Mouse (Mus musculus) heart, embryonic 15.5 days (tissue): ENCODE measurements around the gene Lrp2. TPM values are rescaled to one million over a fixed set of nuclear protein-coding genes. Genes with fewer than 3 reads are reported as not detected.

Source experiments
- ATAC-seq: fragments of 200-750 bp; cut with Nextera tagmentation; replicated peaks from 2 replicates; pipeline ENCODE4 v1.8.0; 2017; ENCODE audit warnings: low read depth, moderate TSS enrichment; ENCODE audit not compliant: insufficient number of reproducible peaks, insufficient read depth, low FRiP score
- H3K27ac ChIP-seq: fragments of 300-500 bp; sonication (generic); 2 replicates; pipeline ENCODE4 v1.5.1; 2015; ENCODE audit warnings: mild to moderate bottlenecking, inconsistent platforms
- H3K27me3 ChIP-seq: fragments of 300-500 bp; sonication (generic); 2 replicates; pipeline ENCODE4 v1.6.1; 2015; ENCODE audit warnings: inconsistent platforms
- H3K36me3 ChIP-seq: fragments of 300-500 bp; sonication (generic); 2 replicates; pipeline ENCODE4 v1.6.1; 2015; ENCODE audit warnings: mild to moderate bottlenecking, inconsistent platforms
- H3K4me1 ChIP-seq: fragments of 300-500 bp; sonication (generic); replicated peaks from 2 replicates; pipeline ENCODE4 v1.6.1; 2015; ENCODE audit warnings: inconsistent platforms
- H3K4me2 ChIP-seq: fragments of 300-500 bp; sonication (generic); 2 replicates; pipeline ENCODE4 v1.6.1; 2015; ENCODE audit warnings: inconsistent platforms, mild to moderate bottlenecking, moderate library complexity
- H3K4me3 ChIP-seq: fragments of 300-500 bp; sonication (generic); 2 replicates; pipeline ENCODE4 v1.5.1; 2015; ENCODE audit warnings: mild to moderate bottlenecking, inconsistent platforms
- H3K9ac ChIP-seq: fragments of 300-500 bp; sonication (generic); 2 replicates; pipeline ENCODE4 v1.6.1; 2015; ENCODE audit warnings: mild to moderate bottlenecking, inconsistent platforms
- H3K9me3 ChIP-seq: fragments of 300-500 bp; sonication (generic); replicated peaks from 2 replicates; pipeline ENCODE4 v1.6.1; 2016; ENCODE audit warnings: inconsistent platforms
- WGBS: fragments of 180-500 bp; shearing (Covaris S2); methylation state at CpG from one replicate; pipeline ENCODE4 v1.1.7; 2015; ENCODE audit warnings: mixed read lengths; 5-methylcytosine and 5-hydroxymethylcytosine counted together
- polyA plus RNA-seq: library from polyadenylated mRNA; unstranded; fragments of >200 nt; fragmentation: Nextera tagmentation; extraction: Ambion mirVana; gene quantifications from 2 replicates; pipeline ENCODE4 v1.2.1, GENCODE M21; 2015

The Lrp2 gene
- polyA plus RNA-seq, 1 experiment from 2014 or later, result 0.25 TPM

- Histone ChIP-seq H3K36me3 (no peaks in the 10 kb centered on the region), H3K27ac (no peak overlapping the region), H3K9me3 (no peaks in the 10 kb centered on the region), H3K4me1 (no peaks in the 10 kb centered on the region), H3K9ac (no peak overlapping the region), H3K4me2 (no peak overlapping the region), H3K27me3 (no peaks in the 10 kb centered on the region), H3K4me3 (no peak overlapping the region)
- WGBS, result 79% methylated on average over 4 of the region's 4 CpGs
- ATAC-seq, result no peak
These were observed 25.6 kb downstream of the Lrp2 start for GRCm38 (mm10) chr2:69560221-69560620.

GRCm38 (mm10) chr2:69559380-69559779 lies 26.5 kb downstream of the Lrp2 start:
- WGBS, result 52% methylated on average over 15 of the region's 15 CpGs
- Histone ChIP-seq H3K27me3 (no peaks in the 10 kb centered on the region), H3K4me3 (no peak overlapping the region), H3K4me2 (no peak overlapping the region), H3K36me3 (no peaks in the 10 kb centered on the region), H3K9me3 (no peaks in the 10 kb centered on the region), H3K4me1 (no peaks in the 10 kb centered on the region), H3K9ac (no peak overlapping the region), H3K27ac (no peak overlapping the region)
- ATAC-seq, result no peak

GRCm38 (mm10) chr2:69556686-69557085 lies 29.2 kb downstream of the Lrp2 start:
- Histone ChIP-seq H3K9me3 (no peaks in the 10 kb centered on the region), H3K4me3 (no peak overlapping the region), H3K4me1 (no peaks in the 10 kb centered on the region), H3K27ac (no peak overlapping the region), H3K36me3 (no peaks in the 10 kb centered on the region), H3K9ac (no peak overlapping the region), H3K27me3 (no peaks in the 10 kb centered on the region), H3K4me2 (no peak overlapping the region)
- WGBS, result 59% methylated on average over 7 of the region's 7 CpGs
- no peak for ATAC-seq

- no peak overlapping the region for H3K27ac ChIP-seq
- H3K36me3 ChIP-seq, result no peaks in the 10 kb centered on the region
- no peak for ATAC-seq
- no peaks in the 10 kb centered on the region for H3K9me3 ChIP-seq
- no peaks in the 10 kb centered on the region for H3K4me1 ChIP-seq
- H3K4me3 ChIP-seq, result no peak overlapping the region
- H3K27me3 ChIP-seq, result no peaks in the 10 kb centered on the region
- 57% methylated on average over 5 of the region's 5 CpGs for WGBS
- no peak overlapping the region for H3K4me2 ChIP-seq
- no peak overlapping the region for H3K9ac ChIP-seq
These were observed 34.2 kb downstream of the Lrp2 start for GRCm38 (mm10) chr2:69551639-69552038.

GRCm38 (mm10) chr2:69546823-69547222 lies 39.0 kb downstream of the Lrp2 start:
- no peak overlapping the region for H3K4me3 ChIP-seq
- ATAC-seq, result no peak
- no peaks in the 10 kb centered on the region for H3K36me3 ChIP-seq
- no peak overlapping the region for H3K9ac ChIP-seq
- H3K27me3 ChIP-seq, result no peaks in the 10 kb centered on the region
- H3K4me1 ChIP-seq, result no peaks in the 10 kb centered on the region
- no peak overlapping the region for H3K4me2 ChIP-seq
- H3K9me3 ChIP-seq, result no peaks in the 10 kb centered on the region
- 77% methylated on average over 11 of the region's 11 CpGs for WGBS
- no peak overlapping the region for H3K27ac ChIP-seq

- no peak for ATAC-seq
- 79% methylated on average over 7 of the region's 7 CpGs for WGBS
- Histone ChIP-seq H3K4me3 (no peak overlapping the region), H3K4me1 (peaks cover 3% of the 10 kb centered on the region; the same call in 1 of the 2 replicates), H3K4me2 (no peak overlapping the region), H3K36me3 (no peaks in the 10 kb centered on the region), H3K9me3 (no peaks in the 10 kb centered on the region), H3K27ac (no peak overlapping the region), H3K27me3 (no peaks in the 10 kb centered on the region), H3K9ac (no peak overlapping the region)
These were observed 49.8 kb downstream of the Lrp2 start for GRCm38 (mm10) chr2:69536018-69536417.

GRCm38 (mm10) chr2:69531528-69532055 lies 54.3 kb downstream of the Lrp2 start:
- Histone ChIP-seq H3K36me3 (no peaks in the 10 kb centered on the region), H3K27me3 (no peaks in the 10 kb centered on the region), H3K9ac (no peak overlapping the region), H3K27ac (no peak overlapping the region), H3K4me3 (no peak overlapping the region), H3K9me3 (no peaks in the 10 kb centered on the region), H3K4me2 (no peak overlapping the region), H3K4me1 (peaks cover 12% of the 10 kb centered on the region; the same call in 1 of the 2 replicates)
- ATAC-seq, result no peak
- 24% methylated on average over 3 of the region's 3 CpGs for WGBS

GRCm38 (mm10) chr2:69530691-69531527 lies 55.0 kb downstream of the Lrp2 start:
- Histone ChIP-seq H3K4me1 (peaks cover 12% of the 10 kb centered on the region; the same call in 1 of the 2 replicates), H3K4me3 (no peak overlapping the region), H3K9ac (no peak overlapping the region), H3K9me3 (no peaks in the 10 kb centered on the region), H3K27ac (no peak overlapping the region), H3K4me2 (no peak overlapping the region), H3K36me3 (no peaks in the 10 kb centered on the region), H3K27me3 (no peaks in the 10 kb centered on the region)
- ATAC-seq, result no peak
- WGBS, result 11% methylated on average over 14 of the region's 14 CpGs

GRCm38 (mm10) chr2:69530126-69530525 lies 55.7 kb downstream of the Lrp2 start:
- Histone ChIP-seq H3K36me3 (no peaks in the 10 kb centered on the region), H3K4me2 (no peak overlapping the region), H3K9ac (no peak overlapping the region), H3K4me1 (peaks cover 12% of the 10 kb centered on the region; the same call in 1 of the 2 replicates), H3K27ac (no peak overlapping the region), H3K4me3 (no peak overlapping the region), H3K27me3 (no peaks in the 10 kb centered on the region), H3K9me3 (no peaks in the 10 kb centered on the region)
- no peak for ATAC-seq
- WGBS, result 43% methylated on average over 5 of the region's 5 CpGs

- no peak overlapping the region for H3K27ac ChIP-seq
- no peak overlapping the region for H3K4me3 ChIP-seq
- 82% methylated on average over 2 of the region's 2 CpGs for WGBS
- no peaks in the 10 kb centered on the region for H3K36me3 ChIP-seq
- no peaks in the 10 kb centered on the region for H3K9me3 ChIP-seq
- H3K27me3 ChIP-seq, result no peaks in the 10 kb centered on the region
- no peak overlapping the region for H3K4me2 ChIP-seq
- no peaks in the 10 kb centered on the region for H3K4me1 ChIP-seq
- no peak overlapping the region for H3K9ac ChIP-seq
- no peak for ATAC-seq
These were observed 65.6 kb downstream of the Lrp2 start for GRCm38 (mm10) chr2:69520273-69520672.

- H3K27me3 ChIP-seq, result no peaks in the 10 kb centered on the region
- H3K4me1 ChIP-seq, result no peaks in the 10 kb centered on the region
- H3K27ac ChIP-seq, result no peak overlapping the region
- no peak overlapping the region for H3K4me3 ChIP-seq
- WGBS, result 58% methylated on average over 7 of the region's 7 CpGs
- H3K9me3 ChIP-seq, result no peaks in the 10 kb centered on the region
- no peaks in the 10 kb centered on the region for H3K36me3 ChIP-seq
- no peak overlapping the region for H3K9ac ChIP-seq
- no peak overlapping the region for H3K4me2 ChIP-seq
- ATAC-seq, result no peak
These were observed 67.6 kb downstream of the Lrp2 start for GRCm38 (mm10) chr2:69518307-69518706.

- Histone ChIP-seq H3K36me3 (no peaks in the 10 kb centered on the region), H3K9ac (no peak overlapping the region), H3K4me3 (no peak overlapping the region), H3K27me3 (no peaks in the 10 kb centered on the region), H3K9me3 (no peaks in the 10 kb centered on the region), H3K27ac (no peak overlapping the region), H3K4me2 (no peak overlapping the region), H3K4me1 (no peaks in the 10 kb centered on the region)
- WGBS, result 85% methylated on average over 5 of the region's 5 CpGs
- ATAC-seq, result no peak
These were observed 74.1 kb downstream of the Lrp2 start for GRCm38 (mm10) chr2:69511766-69512165.
